Mouse (Mus musculus) midbrain, embryonic 12.5 days (tissue): ENCODE measurements around the gene Ptgir. TPM values are rescaled to one million over a fixed set of nuclear protein-coding genes. Genes with fewer than 3 reads are reported as not detected.

Experiments used
- polyA plus RNA-seq: library from polyadenylated mRNA; unstranded; fragments of >200 nt; fragmentation: Nextera tagmentation; extraction: Ambion mirVana; gene quantifications from 2 replicates; pipeline ENCODE4 v1.2.1, GENCODE M21; 2016

Gene Ptgir
- polyA plus RNA-seq, 1 experiment from 2014 or later = 1.2 TPM

Other genes starting within 250 kb of the Ptgir start
- gene Ceacam15, start 230.8 kb upstream of the Ptgir start, polyA plus RNA-seq = not detected in 2 replicates
- gene Ceacam9, start 184.6 kb upstream of the Ptgir start, polyA plus RNA-seq = not detected in 2 replicates
- 278 and 285 TPM in 2 replicates for gene Ap2s1, start 168.1 kb upstream of the Ptgir start, polyA plus RNA-seq
- 33.3 and 33.6 TPM in 2 replicates for gene Slc1a5, start 125.2 kb upstream of the Ptgir start, polyA plus RNA-seq
- 191 and 196 TPM in 2 replicates for gene Strn4, start 90.6 kb upstream of the Ptgir start, polyA plus RNA-seq
- gene Fkrp, start 89.8 kb upstream of the Ptgir start, polyA plus RNA-seq = 36.9 and 41.2 TPM in 2 replicates
- gene Prkd2, start 63.6 kb upstream of the Ptgir start, polyA plus RNA-seq = 10.2 and 12.0 TPM in 2 replicates
- gene Dact3, start 31.2 kb upstream of the Ptgir start, polyA plus RNA-seq = 4.7 and 6.2 TPM in 2 replicates
- 12.1 and 26.0 TPM in 2 replicates for gene Gng8, start 14.7 kb upstream of the Ptgir start, polyA plus RNA-seq
- gene Calm3, start 17.6 kb downstream of the Ptgir start, polyA plus RNA-seq = 223 and 224 TPM in 2 replicates
- 49.3 and 55.3 TPM in 2 replicates for gene Pnmal2, start 38.2 kb downstream of the Ptgir start, polyA plus RNA-seq
- gene Pnmal1, start 53.2 kb downstream of the Ptgir start, polyA plus RNA-seq = 28.8 and 34.8 TPM in 2 replicates
- gene Gm42372, start 76.6 kb downstream of the Ptgir start, polyA plus RNA-seq = 1.7 and 1.8 TPM in 2 replicates
- gene Ccdc8, start 86.2 kb downstream of the Ptgir start, polyA plus RNA-seq = 7.0 and 12.6 TPM in 2 replicates
- gene Ppp5c, start 121.4 kb downstream of the Ptgir start, polyA plus RNA-seq = 102 TPM in 2 replicates
- 4.9 and 5.1 TPM in 2 replicates for gene Hif3a, start 155.9 kb downstream of the Ptgir start, polyA plus RNA-seq
- 0.21 and 0.23 TPM in 2 replicates for gene Psg16, start 167.6 kb downstream of the Ptgir start, polyA plus RNA-seq
- gene Ceacam3, start 243.8 kb downstream of the Ptgir start, polyA plus RNA-seq = not detected in 2 replicates